Mouse (Mus musculus) kidney, embryonic 14.5 days (tissue): ENCODE data around the gene Kif20b. TPM values are rescaled to one million over a fixed set of nuclear protein-coding genes. Genes with fewer than 3 reads are reported as not detected.

ENCODE experiments used
- microRNA counts: library from miRNA; unstranded; fragments of <30 nt; microRNA quantifications from one replicate; lab custom pipeline; 2017
- microRNA-seq: library from miRNA; unstranded; fragments of <30 nt; microRNA quantifications from one replicate; pipeline ENCODE4, GENCODE M21; 2016
- polyA plus RNA-seq: library from polyadenylated mRNA; unstranded; fragments of >200 nt; fragmentation: Nextera tagmentation; extraction: Ambion mirVana; gene quantifications from 2 replicates; pipeline ENCODE4 v1.2.1, GENCODE M21; 2014

Gene Kif20b
- polyA plus RNA-seq, 1 experiment from 2014 or later, result 86.2 TPM

MicroRNA genes within 50 kb of the gene (microRNA counts, 519-probe panel; counts per million panel counts)
- microRNA mmu-miR-1950 (lab: Ali Mortazavi, UCI), result not detected

Small RNA genes within 50 kb of the gene (microRNA-seq; reads per million reads assigned to microRNA genes)
- gene Mir1950, result not detected

Other genes starting within 250 kb of the Kif20b start
- gene Slc16a12, start 175.1 kb upstream of the Kif20b start, polyA plus RNA-seq, result 2.7 and 7.4 TPM in 2 replicates
- gene Pank1, start 42.9 kb upstream of the Kif20b start, polyA plus RNA-seq, result 10.2 and 10.7 TPM in 2 replicates